Mouse (Mus musculus) ES-E14 (cell line): Measurements from ENCODE around the gene Anks1b.

ENCODE experiments used
- HCFC1 ChIP-seq: IDR thresholded peaks from 2 replicates; pipeline ENCODE4 v1.6.1; 2012; ENCODE audit warnings: low read length, inconsistent platforms, borderline replicate concordance; ENCODE audit not compliant: insufficient read depth
- MAFK ChIP-seq: IDR thresholded peaks from 2 replicates; pipeline ENCODE4 v1.6.1; 2014; ENCODE audit warnings: mild to moderate bottlenecking, low read depth, low read length, inconsistent platforms; ENCODE audit not compliant: insufficient read depth
- ZC3H11A ChIP-seq: IDR thresholded peaks from 2 replicates; pipeline ENCODE4 v1.6.1; 2012; ENCODE audit warnings: low read depth, mild to moderate bottlenecking, inconsistent platforms, low read length, borderline replicate concordance
- ZNF384 ChIP-seq: IDR thresholded peaks from 2 replicates; pipeline ENCODE4 v1.6.1; 2012; ENCODE audit warnings: low read depth, low read length, inconsistent platforms

- TF ChIP-seq HCFC1 (no peak), ZNF384 (no peak), MAFK (no peak), ZC3H11A (no peak)
These were observed 17.0 kb upstream of the Anks1b start for GRCm38 (mm10) chr10:89856286-89856685.
